In the genomic region with DNA sequence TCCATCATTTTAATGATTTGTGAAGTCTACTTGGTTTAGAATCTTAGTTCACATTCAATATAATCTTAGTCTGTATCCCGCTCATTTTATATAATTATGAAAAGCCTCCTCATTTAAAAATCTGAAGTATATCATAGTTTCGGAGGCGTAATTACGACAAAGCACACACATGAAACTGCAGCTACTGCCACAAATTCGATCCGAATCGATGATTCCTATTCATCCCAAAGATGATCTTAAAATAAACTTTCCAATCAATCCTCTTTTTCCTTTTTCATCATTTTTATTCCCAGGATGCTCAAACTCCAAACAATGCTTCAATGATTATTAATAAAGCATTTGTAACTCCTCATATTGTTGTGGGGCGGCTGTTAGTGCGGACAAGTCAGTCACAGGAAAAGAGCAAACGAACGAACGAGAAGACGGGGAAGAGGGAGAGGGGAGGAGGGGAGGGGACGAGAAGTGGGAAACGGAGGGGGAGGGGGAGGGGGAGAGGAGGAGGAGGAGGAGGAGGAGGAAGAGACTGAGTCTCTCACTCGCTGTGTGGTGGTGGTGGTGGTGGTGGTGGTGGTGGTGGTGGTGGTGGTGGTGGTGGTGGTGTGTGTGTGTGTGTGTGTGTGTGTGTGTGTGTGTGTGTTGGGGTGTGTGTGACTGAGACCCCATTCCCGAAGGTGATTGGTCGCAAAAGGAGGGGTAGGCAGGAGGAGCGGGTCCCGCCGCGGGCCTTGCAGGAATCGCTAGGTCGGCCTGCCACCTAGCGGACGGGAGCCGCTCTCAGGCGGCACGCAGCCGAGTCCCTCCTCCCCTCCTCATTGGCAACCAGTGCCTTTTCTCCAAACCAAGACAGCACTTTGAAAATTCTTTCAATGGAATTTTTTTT, we compare ENCODE assay signal across 8 mouse cellular contexts. TPM values are rescaled to one million over a fixed set of nuclear protein-coding genes. Genes with fewer than 3 reads are reported as not detected.
A peak's percentile ranks its signal among the peaks of the same experiment; 100 is the strongest.
DNase-seq lines count a peak whose midpoint lies in the region; ATAC-seq lines count a peak whose summit lies in the region.

No protein-coding gene starts in this region.

- H3K36me3 ChIP-seq in hindbrain, embryonic 11.5 days (ENCODE audit: control insufficient read depth, insufficient read depth, low read length) = no peaks in the 10 kb centered on the region

- H3K4me3 ChIP-seq in hindbrain, embryonic 11.5 days (ENCODE audit: low read depth, low read length) = peak overlapping the region; percentile 98

- no peaks in the 10 kb centered on the region for H3K9me3 ChIP-seq in hindbrain, embryonic 11.5 days (ENCODE audit: control insufficient read depth, low read length)

- peak; percentile 75 for DNase-seq in MN1 (ENCODE audit: low spot score)
- peak; percentile 95 for DNase-seq in cerebellum, adult 9-10 months
- DNase-seq in frontal cortex, postnatal 10 days (ENCODE audit: low spot score in 2 of 2) = peak; percentile 90 to 91
- peak; percentile 93 for DNase-seq in hindbrain, embryonic 11.5 days (ENCODE audit: low spot score)
- peak; percentile 91 to 96 for DNase-seq in layer of hippocampus, postnatal 14 days (ENCODE audit: low spot score in 2 of 2)
- DNase-seq in lung, postnatal 10 days = peak; percentile 91
- DNase-seq in right cerebral cortex, adult 18-20 months = peak; percentile 94
- peak; percentile 73 for DNase-seq in yolk sac, embryonic 10.5 days (ENCODE audit: low spot score)

- H3K27me3 ChIP-seq in hindbrain, embryonic 11.5 days (ENCODE audit: control insufficient read depth, insufficient read depth, low read length) = no peaks in the 10 kb centered on the region

- peak overlapping the region; percentile 95; the same call in 1 of the 2 replicates for H3K9ac ChIP-seq in hindbrain, embryonic 11.5 days (ENCODE audit: low read depth, low read length)

- 1% methylated on average over 25 of the region's 30 CpGs for WGBS in hindbrain, embryonic 11.5 days

- H3K27ac ChIP-seq in hindbrain, embryonic 11.5 days (ENCODE audit: low read depth, low read length) = peak overlapping the region; percentile 100

- ATAC-seq in hindbrain, embryonic 11.5 days (ENCODE audit: low FRiP score) = peak; percentile 52

- H3K4me1 ChIP-seq in hindbrain, embryonic 11.5 days (replicated peaks; ENCODE audit: control insufficient read depth, insufficient read depth, low read length) = no peaks in the 10 kb centered on the region; the same call in 1 of the 2 replicates

- H3K4me2 ChIP-seq in hindbrain, embryonic 11.5 days (replicated peaks; ENCODE audit: low read depth, low read length) = peak overlapping the region; percentile 83

RNA-seq across cellular contexts. Expression of a gene that starts 1.7 kb away (rescaled TPM):
- polyA plus RNA-seq in hindbrain, embryonic 11.5 days (2014; fragmentation: Nextera tagmentation; extraction: Ambion mirVana) = 82.8 and 97.2 TPM in 2 replicates
- total RNA-seq in layer of hippocampus, postnatal 14 days (2021) = 100 to 1,000 TPM; 100 to 110 TPM

Comparison
In these comparisons a context has a peak if more than half of its experiments do, and no peak if none do; other contexts are left out.
1. Peak in every context shown above with its lines: DNase-seq, ATAC-seq, H3K4me3 ChIP-seq and H3K27ac ChIP-seq.